Mouse (Mus musculus): Measurements from ENCODE around the gene Filip1.
A peak's percentile ranks its signal among the peaks of the same experiment; 100 is the strongest.
"Not testable (repeated sequence)": the region's sequence is repeated elsewhere in the genome, so short reads cannot be mapped to it uniquely, and the experiment has no call there.

The Filip1 gene

DNA sequence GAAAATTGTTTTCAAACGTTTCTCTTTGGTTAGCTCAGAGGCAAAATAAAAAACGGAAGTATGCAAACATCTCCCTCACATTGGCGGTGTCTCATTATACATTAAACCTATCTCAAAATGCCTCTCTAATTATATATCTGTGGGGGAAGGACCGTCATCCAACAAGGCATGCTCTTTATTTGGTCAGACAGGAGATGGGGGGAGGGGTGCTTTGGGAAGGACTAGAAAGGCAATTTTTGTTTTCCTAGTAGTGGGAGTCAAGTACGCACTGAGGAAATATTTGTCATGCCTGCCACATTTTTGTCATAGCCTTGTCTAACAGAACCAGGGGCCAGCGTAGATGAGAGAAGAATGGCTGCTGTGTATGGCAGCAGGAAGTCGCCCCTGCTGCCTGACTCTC, at the start of gene Filip1:
Filip1 (minus strand) TSS at position 101 of the 400 bp plus-strand sequence.
- DNase-seq: no peak

- no peak for DNase-seq
These were observed 45.0 kb upstream of the Filip1 start for GRCm38 (mm10) chr9:80057690-80058089.

DNA sequence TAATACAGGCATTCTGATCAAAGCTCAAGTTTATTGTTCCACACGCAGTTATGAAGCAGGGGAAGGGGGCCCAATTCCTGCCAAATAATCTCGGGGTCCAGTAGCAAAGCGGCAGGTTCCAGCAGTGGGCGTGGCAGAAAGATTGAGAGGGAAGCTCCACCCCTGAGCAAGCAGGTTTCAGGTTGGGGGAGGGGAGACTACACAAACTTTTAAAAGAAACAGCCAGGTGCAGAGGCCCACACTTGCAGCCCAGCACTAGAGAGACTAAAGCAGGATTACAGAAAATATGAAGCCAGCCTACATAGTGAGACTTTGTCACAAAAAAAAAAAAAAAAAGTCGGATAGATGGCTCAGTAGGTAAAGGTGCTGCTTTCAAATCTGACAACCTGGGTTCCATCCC, 40.3 kb upstream of the Filip1 start:
- DNase-seq: no peak

GRCm38 (mm10) chr9:80049271-80049670, 36.6 kb upstream of the Filip1 start:
- not testable (repeated sequence) for DNase-seq

DNA sequence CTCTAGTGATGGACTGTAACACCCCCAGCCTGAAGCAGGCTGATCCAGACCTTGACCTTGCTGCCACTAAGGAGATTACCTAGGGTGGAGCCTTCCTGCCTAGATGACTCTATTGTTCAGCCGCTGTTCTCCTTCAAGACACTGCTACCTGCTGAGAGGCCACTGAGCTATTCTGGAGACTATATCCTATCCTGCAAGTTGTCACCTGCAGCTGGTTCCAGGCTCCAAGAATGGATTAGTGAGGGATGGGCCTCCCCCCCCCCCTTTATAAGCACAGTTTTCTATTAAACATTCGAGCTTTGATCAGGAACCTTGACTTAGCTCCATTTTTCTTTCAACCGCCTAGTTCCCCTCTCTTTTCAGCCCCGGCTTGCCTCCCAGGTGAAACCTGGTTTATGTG, 31.6 kb upstream of the Filip1 start:
- not testable (repeated sequence) for DNase-seq

- no peak for DNase-seq
These were observed 26.7 kb upstream of the Filip1 start for GRCm38 (mm10) chr9:80039296-80039815.

- DNase-seq: no peak
These were observed 25.3 kb upstream of the Filip1 start for GRCm38 (mm10) chr9:80037997-80038383.

GRCm38 (mm10) chr9:80037262-80037996, 24.8 kb upstream of the Filip1 start:
- DNase-seq: no peak

DNA sequence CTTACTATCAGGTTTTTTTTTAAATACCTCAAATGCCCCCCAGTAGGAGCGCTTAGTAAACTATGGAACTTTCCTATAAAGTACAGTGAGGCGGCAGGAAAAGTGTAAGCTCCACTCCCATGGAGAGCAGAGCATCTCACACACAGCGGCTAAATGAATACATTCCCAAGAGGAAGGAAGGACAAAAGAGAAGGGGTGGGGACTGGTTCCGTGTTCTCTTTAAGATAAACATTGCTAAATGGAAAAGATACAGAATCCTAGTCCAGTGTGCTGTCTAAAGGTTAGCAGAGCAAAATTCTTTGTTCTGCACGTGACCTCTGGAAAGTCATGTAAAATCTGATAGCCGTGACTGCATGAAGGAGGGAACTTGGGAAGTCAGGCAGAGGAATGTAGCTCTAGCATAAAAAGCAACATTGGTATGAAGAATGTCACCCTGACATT, 13.9 kb upstream of the Filip1 start:
- no peak for DNase-seq

- DNase-seq: peak; percentile 71
These were observed 13.4 kb upstream of the Filip1 start for GRCm38 (mm10) chr9:80026017-80026416.

DNA sequence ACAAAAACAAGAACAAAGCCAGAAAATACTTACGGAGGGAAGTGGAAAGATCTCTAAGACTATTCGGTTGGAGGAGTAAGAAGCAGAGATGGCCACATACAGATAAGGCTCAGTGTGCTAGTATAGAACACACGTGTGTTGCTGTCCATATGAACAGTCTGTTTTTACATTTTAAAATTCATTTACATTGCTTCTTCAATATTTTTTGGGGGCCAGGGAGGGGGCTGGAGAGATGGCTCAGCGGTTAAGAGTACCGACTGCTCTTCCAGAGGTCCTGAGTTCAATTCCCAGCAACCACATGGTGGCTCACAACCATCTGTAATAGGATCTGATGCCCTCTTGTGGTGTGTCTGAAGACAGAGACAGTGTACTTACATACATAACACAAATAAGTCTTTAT, 12.7 kb upstream of the Filip1 start:
- not testable (repeated sequence) for DNase-seq

GRCm38 (mm10) chr9:80022821-80023220, 10.2 kb upstream of the Filip1 start:
- no peak for DNase-seq

DNA sequence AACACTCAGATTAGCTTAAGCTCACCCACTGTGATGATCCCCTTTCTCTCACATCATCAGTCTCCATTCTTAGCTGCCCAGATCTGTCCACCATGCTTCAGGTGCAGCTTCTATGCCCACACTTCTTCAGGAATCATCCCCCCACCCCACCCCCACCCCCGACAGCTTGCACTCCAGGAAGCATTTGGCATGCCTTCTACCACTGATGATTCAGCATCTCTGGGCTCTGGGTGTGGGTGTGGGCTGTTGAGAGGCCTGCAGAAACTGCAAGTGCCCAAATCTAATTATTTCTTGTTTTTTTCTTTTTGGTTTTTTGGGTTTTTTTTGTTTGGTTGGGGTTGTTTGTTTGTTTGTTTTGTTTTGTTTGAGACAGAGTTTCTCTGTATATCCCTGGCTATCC, 9.0 kb upstream of the Filip1 start:
- DNase-seq: no peak

- no peak for DNase-seq
These were observed 7.8 kb upstream of the Filip1 start for GRCm38 (mm10) chr9:80020429-80020828.

DNA sequence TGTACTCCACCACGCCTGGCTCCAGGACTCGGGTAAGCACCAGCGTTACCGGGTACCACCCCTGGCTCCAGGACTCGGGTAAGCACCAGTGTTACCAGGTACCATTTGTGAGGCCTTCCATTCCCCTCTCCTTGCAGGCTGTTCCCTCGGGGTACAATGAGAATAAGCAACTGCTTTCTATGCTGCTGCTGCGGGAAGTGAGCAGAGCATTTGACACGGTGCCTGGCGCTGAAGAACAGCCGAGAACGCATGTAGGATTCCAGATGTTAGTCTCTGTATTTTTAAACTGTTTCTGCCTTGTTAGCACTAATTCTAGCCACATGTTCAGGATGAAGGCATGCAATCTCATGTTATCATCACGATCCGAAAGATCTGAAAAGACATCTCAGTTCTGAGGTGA, 635 bp downstream of the Filip1 start:
- DNase-seq: no peak

- peak; percentile 88 for DNase-seq
These were observed 10.1 kb downstream of the Filip1 start for GRCm38 (mm10) chr9:80002394-80003188.

DNA sequence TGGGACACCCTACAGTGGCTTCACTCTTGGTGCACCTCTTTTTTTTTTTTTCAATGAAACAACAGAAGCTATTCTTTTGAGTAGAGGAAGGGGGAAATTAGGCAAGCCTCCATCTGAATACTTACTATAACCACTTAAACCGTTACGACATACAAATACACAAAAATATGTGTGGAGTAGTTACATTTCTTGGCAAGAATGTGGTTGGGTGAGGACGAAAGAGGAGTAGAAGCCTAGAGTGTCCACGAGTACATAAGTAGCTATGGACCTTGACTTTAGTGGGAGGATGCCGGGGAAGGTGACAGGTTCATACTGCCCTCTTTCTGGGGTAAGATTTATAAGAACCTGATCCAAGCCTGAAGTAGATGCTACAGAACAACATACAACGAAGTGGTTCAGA, 15.4 kb downstream of the Filip1 start:
- DNase-seq: no peak

GRCm38 (mm10) chr9:79994296-79994695, 18.4 kb downstream of the Filip1 start:
- no peak for DNase-seq

DNA sequence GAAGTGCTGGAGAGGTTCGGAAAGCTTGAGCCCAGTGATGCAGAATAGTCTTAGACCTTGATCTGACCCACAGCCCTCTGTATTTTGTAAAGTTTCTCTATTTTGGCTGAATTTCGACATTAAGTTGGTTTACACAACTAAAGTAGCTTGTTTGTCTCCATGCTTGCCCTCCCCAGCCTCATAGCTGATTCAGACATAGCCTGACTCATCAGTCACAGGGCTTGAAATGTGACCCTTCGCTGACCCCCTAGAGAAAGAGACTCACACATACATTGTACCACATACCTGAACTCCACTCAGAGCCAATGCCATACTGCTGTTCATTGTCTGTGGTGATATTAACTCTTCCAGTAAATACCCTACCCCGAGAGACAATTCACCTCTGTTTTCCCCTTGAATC, 19.6 kb downstream of the Filip1 start:
- DNase-seq: no peak

DNA sequence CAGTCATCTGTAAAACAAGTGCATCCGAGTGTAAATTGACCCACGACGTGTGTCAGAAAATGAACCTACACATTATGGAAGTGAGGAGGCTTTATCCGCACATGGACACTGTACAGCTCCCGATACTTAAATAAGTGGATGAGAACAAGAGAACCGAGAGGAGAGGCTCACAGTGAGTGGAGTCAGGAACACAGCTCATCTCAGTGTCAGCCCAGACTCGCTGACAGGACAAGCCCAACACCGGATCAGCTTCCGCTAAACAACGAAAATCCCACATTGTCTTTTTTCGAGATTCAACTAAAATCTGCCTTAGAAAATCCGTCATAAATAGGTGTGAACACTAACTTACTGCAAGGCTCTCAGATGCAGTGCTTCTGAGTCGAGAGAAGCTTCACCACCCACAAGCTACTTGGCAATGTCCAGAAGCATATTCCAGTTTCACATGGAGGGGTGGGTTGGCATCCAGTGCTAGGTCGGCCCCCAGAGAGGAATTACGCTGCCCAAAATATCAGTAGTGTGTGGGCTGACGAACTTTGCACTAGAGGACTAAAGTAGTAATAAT, 22.1 kb downstream of the Filip1 start:
- DNase-seq: no peak

DNA sequence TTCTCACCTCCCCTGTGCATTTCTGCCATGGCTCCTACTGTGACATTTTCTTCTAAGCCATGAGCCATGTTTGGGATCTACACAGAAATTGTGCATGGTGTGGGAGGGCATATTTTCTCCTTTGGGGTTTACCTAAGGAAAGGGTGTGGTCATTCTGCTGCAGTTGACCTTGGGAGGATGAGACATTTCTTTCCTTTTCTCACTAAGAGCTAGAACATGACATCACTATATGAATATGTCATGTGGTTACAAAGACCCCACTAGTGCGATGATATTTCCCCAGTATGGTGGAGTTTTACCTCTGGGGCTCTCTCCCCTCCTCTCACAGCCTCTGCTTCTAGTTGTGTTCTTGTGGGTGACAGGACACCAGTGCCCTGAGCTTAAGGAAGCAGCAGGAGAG, 22.9 kb downstream of the Filip1 start:
- DNase-seq: no peak

DNA sequence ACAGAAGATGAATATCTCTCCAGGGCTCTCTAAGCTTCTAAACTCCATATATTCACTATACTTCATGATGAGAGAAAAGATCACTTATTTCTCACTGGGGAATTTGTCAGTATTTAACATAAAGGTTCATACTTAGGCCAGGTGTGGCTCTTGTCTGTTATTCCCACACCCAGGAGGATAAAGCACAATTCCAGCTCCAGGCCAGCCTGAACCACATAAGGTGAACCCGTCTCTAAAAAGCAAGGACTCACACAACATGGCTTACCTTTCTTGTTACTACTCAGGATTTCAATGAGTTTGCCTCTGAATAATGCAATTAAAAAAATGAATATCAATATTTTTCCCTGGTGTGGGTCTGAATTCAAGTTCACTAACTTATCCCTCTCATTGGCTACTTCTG, 23.6 kb downstream of the Filip1 start:
- no peak for DNase-seq

- no peak for DNase-seq
These were observed 29.4 kb downstream of the Filip1 start for GRCm38 (mm10) chr9:79983244-79983643.

- no peak for DNase-seq
These were observed 33.4 kb downstream of the Filip1 start for GRCm38 (mm10) chr9:79979274-79979673.

Data from thymus, postnatal 4 days (tissue).